Comparison of ENCODE assay signal across 25 mouse cellular contexts in genomic region chr17:27823142-27823905, GRCm38 (mm10). TPM values are rescaled to one million over a fixed set of nuclear protein-coding genes. Genes with fewer than 3 reads are reported as not detected.
A peak's percentile ranks its signal among the peaks of the same experiment; 100 is the strongest.
DNase-seq lines count a peak whose midpoint lies in the region; ATAC-seq and TF ChIP-seq lines count a peak whose summit lies in the region.
"Had no signal": no experiment of that assay in that cellular context is flagged by ENCODE, and none has a peak within 500 bp of the region (broad histone marks: within the 10 kb centered on the region; RNA-seq: fewer than 3 reads in every experiment).

No protein-coding gene starts in this region.

- TF ChIP-seq RAD21 in CH12.LX (IDR thresholded peaks at IDR 0.05; ENCODE audit: low read depth, low read length) = no peak

- in situ Hi-C loops in CH12.LX (cut with MboI; ENCODE audit: low pct_ligation_motif_present, low pct_unique_long_range_greater_than_20kb, low sequenced_read_pairs) = no loop called here

- no peak for ATAC-seq in liver, postnatal 0 days
- ATAC-seq in liver, embryonic 12.5 days = no peak
- ATAC-seq: activated CD4-positive, CD25-positive, alpha-beta regulatory T cell, adult 4 months; CD4-positive, CD25-positive, alpha-beta regulatory T cell, adult 4 months; forebrain, embryonic 13.5 days; forebrain, embryonic 16.5 days; hindbrain, postnatal 0 days; intestine, postnatal 0 days had no signal

- 79% methylated on average over 9 of the region's 9 CpGs for WGBS in liver, postnatal 0 days (ENCODE audit: insufficient replicate concordance)
- 79% methylated on average over 9 of the region's 9 CpGs for WGBS in liver, embryonic 12.5 days (ENCODE audit: insufficient replicate concordance)

- DNase-seq in adrenal gland, adult 2 months = peak; percentile 65
- no peak for DNase-seq in adrenal gland, adult 18-20 months (ENCODE audit: low spot score in 2 of 2)
- DNase-seq in liver, postnatal 0 days = no peak
- no peak for DNase-seq in CH12.LX (ENCODE audit: extremely low read depth)
- DNase-seq in right cerebral cortex, postnatal 36 days (ENCODE audit: low spot score in 2 of 2) = no peak
- DNase-seq: adrenal gland, postnatal 10 days; adrenal gland, postnatal 36 days; cerebellum, adult 18-20 months; cerebellum, adult 9-10 months; cerebellum, postnatal 14 days; gastrocnemius, postnatal 10 days; gastrocnemius, postnatal 36 days; heart, postnatal 10 days; heart, postnatal 36 days had no signal

- H3K79me2 ChIP-seq in CH12.LX (replicated peaks; ENCODE audit: control insufficient read depth, extremely low read depth, insufficient read depth, poor library complexity, severe bottlenecking) = peaks cover 19% of the 10 kb centered on the region

- no peak for TF ChIP-seq EP300 in liver, postnatal 0 days (IDR thresholded peaks at IDR 0.05; ENCODE audit: low read depth)
- TF ChIP-seq EP300 in CH12.LX (IDR thresholded peaks at IDR 0.05; ENCODE audit: low read length) = no peak

- no peaks in the 10 kb centered on the region for H3K36me3 ChIP-seq in liver, postnatal 0 days (replicated peaks; ENCODE audit: insufficient read depth, low read length)
- no peaks in the 10 kb centered on the region for H3K36me3 ChIP-seq in liver, embryonic 12.5 days
- no peaks in the 10 kb centered on the region for H3K36me3 ChIP-seq in CH12.LX (replicated peaks in 1 of 2; ENCODE audit: control insufficient read depth in 1 of 2, insufficient read depth in 1 of 2, low read length in 1 of 2)
- H3K36me3 ChIP-seq: forebrain, embryonic 10.5 days; heart, embryonic 12.5 days; heart, embryonic 15.5 days had no signal

- peaks cover 45% of the 10 kb centered on the region for H3K4me1 ChIP-seq in liver, postnatal 0 days (ENCODE audit: insufficient read depth)
- H3K4me1 ChIP-seq in liver, embryonic 12.5 days = peaks cover 56% of the 10 kb centered on the region
- peaks cover 8 to 49% of the 10 kb centered on the region in 2 experiments for H3K4me1 ChIP-seq in CH12.LX (ENCODE audit: control insufficient read depth in 1 of 2, insufficient read depth in 2 of 2)

- H3K4me3 ChIP-seq in liver, postnatal 0 days (ENCODE audit: low read depth, low read length) = no peak overlapping the region
- no peak overlapping the region for H3K4me3 ChIP-seq in liver, embryonic 12.5 days
- H3K4me3 ChIP-seq in CH12.LX (replicated peaks in 1 of 3; ENCODE audit: low read depth in 2 of 3, low read length in 2 of 3, poor library complexity in 1 of 3) = no peak overlapping the region
- H3K4me3 ChIP-seq: forebrain, embryonic 10.5 days; forebrain, embryonic 13.5 days; heart, embryonic 12.5 days; heart, embryonic 15.5 days had no signal

- dilution Hi-C loops in CH12.LX (cut with MboI; ENCODE audit: extremely low pct_ligation_motif_present, extremely low pct_unique_long_range_greater_than_20kb, low sequenced_read_pairs) = no loop called here

- H3K27me3 ChIP-seq in liver, postnatal 0 days (ENCODE audit: insufficient read depth, low read length) = no peaks in the 10 kb centered on the region
- H3K27me3 ChIP-seq in liver, embryonic 12.5 days (replicated peaks) = no peaks in the 10 kb centered on the region
- no peaks in the 10 kb centered on the region for H3K27me3 ChIP-seq in CH12.LX (replicated peaks)
- H3K27me3 ChIP-seq: heart, embryonic 12.5 days; heart, embryonic 15.5 days had no signal

- no peak overlapping the region for H3K9ac ChIP-seq in liver, postnatal 0 days (replicated peaks)
- no peak overlapping the region for H3K9ac ChIP-seq in liver, embryonic 12.5 days
- H3K9ac ChIP-seq in CH12.LX (ENCODE audit: insufficient read depth, low read depth) = no peak overlapping the region
- H3K9ac ChIP-seq: forebrain, embryonic 13.5 days; heart, embryonic 12.5 days; heart, embryonic 15.5 days; hindbrain, embryonic 14.5 days had no signal

- H3K4me2 ChIP-seq in liver, postnatal 0 days (ENCODE audit: low read depth, low read length) = no peak overlapping the region
- H3K4me2 ChIP-seq in liver, embryonic 12.5 days = no peak overlapping the region
- H3K4me2 ChIP-seq in CH12.LX (ENCODE audit: insufficient read depth, low read depth, poor library complexity, severe bottlenecking) = peak overlapping the region; percentile 24; the same call in 1 of the 2 replicates
- H3K4me2 ChIP-seq: forebrain, embryonic 13.5 days; heart, embryonic 12.5 days; heart, embryonic 15.5 days; hindbrain, embryonic 14.5 days had no signal

- H3K27ac ChIP-seq in liver, postnatal 0 days (ENCODE audit: low read depth) = peak overlapping the region; percentile 99; the same call in 1 of the 2 replicates
- H3K27ac ChIP-seq in liver, embryonic 12.5 days = no peak overlapping the region
- no peak overlapping the region for H3K27ac ChIP-seq in CH12.LX (ENCODE audit: insufficient read depth, low read depth)
- H3K27ac ChIP-seq: forebrain, embryonic 10.5 days; forebrain, embryonic 13.5 days; heart, embryonic 15.5 days; hindbrain, embryonic 14.5 days; hindbrain, postnatal 0 days had no signal

- TF ChIP-seq CTCF in liver, postnatal 0 days (IDR thresholded peaks at IDR 0.05; ENCODE audit: low read depth) = no peak
- TF ChIP-seq CTCF in CH12.LX (conservative IDR thresholded peaks at IDR 0.05 in 1 of 2, IDR thresholded peaks at IDR 0.05 in 1 of 2; ENCODE audit: low read depth in 2 of 2, low read length in 2 of 2) = no peak

- TF ChIP-seq POLR2A in CH12.LX (IDR thresholded peaks at IDR 0.05; ENCODE audit: low read depth, low read length) = no peak

- H3K9me3 ChIP-seq in liver, postnatal 0 days (ENCODE audit: low read length) = no peaks in the 10 kb centered on the region
- no peaks in the 10 kb centered on the region for H3K9me3 ChIP-seq in liver, embryonic 12.5 days (replicated peaks)
- no peaks in the 10 kb centered on the region for H3K9me3 ChIP-seq in CH12.LX (replicated peaks; ENCODE audit: low read length)
- H3K9me3 ChIP-seq: forebrain, embryonic 10.5 days; forebrain, embryonic 13.5 days; heart, embryonic 12.5 days; heart, embryonic 15.5 days had no signal

TF ChIP-seq in CH12.LX, 34 proteins besides CTCF, POLR2A, EP300 and RAD21:
- 0 out of 2 replicates have a peak, but pooled peaks have one; percentile 11 for TF ChIP-seq BHLHE40 (IDR thresholded peaks at IDR 0.05; ENCODE audit: low read depth, low read length)
- no peak for TF ChIP-seq POLR2AphosphoS2 (IDR thresholded peaks at IDR 0.05; ENCODE audit: low read depth, low read length)
- no peak for TF ChIP-seq NELFE (IDR thresholded peaks at IDR 0.05; ENCODE audit: low read depth, low read length)

RNA-seq across cellular contexts. Expression of gene D17Wsu92e, which starts 2.9 kb away (rescaled TPM):
- total RNA-seq in adrenal gland, adult 2 months (2021) = 100 to 1,000 TPM; 159 to 164 TPM
- 113 and 145 TPM in 2 replicates for polyA plus RNA-seq in adrenal gland, adult 2 months (2012; rRNA removed)
- total RNA-seq in adrenal gland, adult 18-20 months (2021) = 100 to 1,000 TPM; 158 to 188 TPM
- 23.8 and 24.7 TPM in 2 replicates for polyA plus RNA-seq in liver, postnatal 0 days (2015; fragmentation: Nextera tagmentation; extraction: Ambion mirVana)
- 17.1 and 19.5 TPM in 2 replicates for polyA plus RNA-seq in liver, embryonic 12.5 days (2016; fragmentation: Nextera tagmentation; extraction: Ambion mirVana)
- 44.2 and 46.4 TPM in 2 replicates for total RNA-seq in CH12.LX (2012; rRNA removed)
- 33.1 and 34.9 TPM in 2 replicates for total RNA-seq in CH12.LX (2014; rRNA removed)
- 70.8 and 73.5 TPM in 2 replicates for polyA plus RNA-seq in CH12.LX (2012; ENCODE audit: insufficient read length, low read depth)

RNA-seq across cellular contexts. Expression of gene Snrpc, which starts 14.6 kb away (rescaled TPM):
- total RNA-seq in adrenal gland, adult 2 months (2021) = 10 to 100 TPM; 74.5 to 79.8 TPM
- polyA plus RNA-seq in adrenal gland, adult 2 months (2012; rRNA removed) = 180 and 188 TPM in 2 replicates
- 10 to 100 TPM; 66.1 to 66.6 TPM for total RNA-seq in adrenal gland, adult 18-20 months (2021)
- 96.2 and 99.0 TPM in 2 replicates for polyA plus RNA-seq in liver, postnatal 0 days (2015; fragmentation: Nextera tagmentation; extraction: Ambion mirVana)
- polyA plus RNA-seq in liver, embryonic 12.5 days (2016; fragmentation: Nextera tagmentation; extraction: Ambion mirVana) = 200 and 212 TPM in 2 replicates
- total RNA-seq in CH12.LX (2012; rRNA removed) (154 and 173 TPM in 2 replicates), CH12.LX (2014; rRNA removed) (165 and 171 TPM in 2 replicates)
- polyA plus RNA-seq in CH12.LX (2012; ENCODE audit: insufficient read length, low read depth) = 184 and 194 TPM in 2 replicates

RNA-seq across cellular contexts. Expression of gene Uhrf1bp1, which starts 32.9 kb away (rescaled TPM):
- 10 to 100 TPM; 25.2 to 38.7 TPM for total RNA-seq in adrenal gland, adult 2 months (2021)
- 14.1 and 15.0 TPM in 2 replicates for polyA plus RNA-seq in adrenal gland, adult 2 months (2012; rRNA removed)
- 10 to 100 TPM; 19.7 to 33.5 TPM for total RNA-seq in adrenal gland, adult 18-20 months (2021)
- 1.6 and 2.2 TPM in 2 replicates for polyA plus RNA-seq in liver, postnatal 0 days (2015; fragmentation: Nextera tagmentation; extraction: Ambion mirVana)
- 4.5 and 5.0 TPM in 2 replicates for polyA plus RNA-seq in liver, embryonic 12.5 days (2016; fragmentation: Nextera tagmentation; extraction: Ambion mirVana)
- total RNA-seq in CH12.LX (2012; rRNA removed) (9.8 and 13.1 TPM in 2 replicates), CH12.LX (2014; rRNA removed) (5.7 and 6.0 TPM in 2 replicates)
- 12.2 and 13.6 TPM in 2 replicates for polyA plus RNA-seq in CH12.LX (2012; ENCODE audit: insufficient read length, low read depth)
